Mouse (Mus musculus): Measurements from ENCODE around the gene Hist1h3g. TPM values are rescaled to one million over a fixed set of nuclear protein-coding genes. Genes with fewer than 3 reads are reported as not detected.
"Not testable (repeated sequence)": the region's sequence is repeated elsewhere in the genome, so short reads cannot be mapped to it uniquely, and the experiment has no call there.

Gene Hist1h3g
- polyA plus RNA-seq, 1 experiment: 30.9 TPM

DNA sequence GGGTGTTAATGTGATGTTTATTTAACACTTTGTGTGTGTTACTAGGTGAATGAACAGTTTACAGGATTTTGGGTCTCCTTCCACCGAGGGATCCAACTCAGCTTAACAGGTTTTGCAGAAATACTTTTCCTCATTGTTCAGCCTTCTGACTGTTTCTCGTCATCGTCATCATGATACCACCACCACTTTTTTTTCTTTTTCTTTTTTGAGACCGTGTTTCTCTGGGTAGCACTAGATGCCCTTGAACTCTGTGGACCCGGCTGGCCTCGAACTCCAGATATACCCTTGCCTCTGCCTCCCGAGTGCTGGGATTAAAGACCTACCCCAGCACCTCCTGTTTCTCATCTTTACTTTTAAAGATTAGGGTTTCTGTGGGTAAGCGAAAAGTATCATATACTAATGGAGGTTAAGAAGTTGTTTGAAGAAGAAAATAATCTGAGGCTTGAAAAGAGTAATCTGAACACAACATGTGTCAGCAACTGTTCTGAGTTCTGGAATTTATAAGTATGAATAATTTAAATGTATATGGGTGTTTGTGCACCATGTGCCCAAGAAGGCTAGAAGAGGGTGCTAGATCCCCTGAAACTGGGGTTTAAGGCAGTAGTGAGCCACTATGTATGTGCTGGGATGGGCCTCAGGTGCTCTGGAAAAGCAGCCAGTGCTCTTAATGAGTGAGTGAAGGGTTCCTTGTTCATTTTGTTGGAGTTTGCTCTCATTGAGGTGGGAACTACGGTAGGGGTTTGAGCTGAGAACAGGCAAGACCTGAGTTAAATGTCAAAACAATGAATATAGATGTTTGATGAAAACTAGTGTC is 2.8 kb upstream of the Hist1h3g start:
- DNase-seq (ENCODE audit: low read depth, low spot score): no peak
- 13% methylated on average over 9 of the region's 9 CpGs for WGBS

DNA sequence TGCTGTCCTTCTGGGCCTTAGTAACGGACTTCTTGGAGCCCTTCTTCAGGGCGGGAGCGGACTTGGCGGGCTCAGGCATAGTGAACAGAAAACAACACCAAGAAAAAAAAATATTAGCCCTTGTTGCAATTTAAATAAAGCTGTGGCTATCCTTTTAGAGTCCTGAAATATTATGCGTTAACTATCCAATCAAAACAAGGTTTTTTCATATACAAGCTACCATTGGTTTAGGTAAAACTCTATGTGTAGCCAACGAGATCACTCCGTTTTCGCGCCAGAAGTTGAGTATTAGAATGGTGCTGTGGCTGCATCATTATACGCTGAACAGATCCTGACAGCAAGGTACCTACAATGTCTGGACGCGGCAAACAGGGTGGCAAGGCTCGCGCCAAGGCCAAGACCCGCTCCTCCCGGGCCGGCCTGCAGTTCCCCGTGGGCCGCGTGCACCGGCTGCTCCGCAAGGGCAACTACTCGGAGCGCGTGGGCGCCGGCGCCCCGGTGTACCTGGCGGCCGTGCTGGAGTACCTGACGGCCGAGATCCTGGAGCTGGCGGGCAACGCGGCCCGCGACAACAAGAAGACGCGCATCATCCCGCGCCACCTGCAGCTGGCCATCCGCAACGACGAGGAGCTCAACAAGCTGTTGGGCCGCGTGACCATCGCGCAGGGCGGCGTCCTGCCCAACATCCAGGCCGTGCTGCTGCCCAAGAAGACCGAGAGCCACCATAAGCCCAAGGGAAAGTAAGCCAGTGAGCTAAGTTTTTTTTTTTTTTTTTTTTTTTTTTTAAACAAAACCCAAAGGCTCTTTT is 1.5 kb upstream of the Hist1h3g start, which contains the start of gene Hist1h2af:
Gene Hist1h2af (plus strand): TSS at position 347 of the 808 bp plus-strand sequence.
- DNase-seq (ENCODE audit: low read depth, low spot score): not testable (repeated sequence)
- under 1% methylated on average over 28 of the region's 53 CpGs for WGBS

DNA sequence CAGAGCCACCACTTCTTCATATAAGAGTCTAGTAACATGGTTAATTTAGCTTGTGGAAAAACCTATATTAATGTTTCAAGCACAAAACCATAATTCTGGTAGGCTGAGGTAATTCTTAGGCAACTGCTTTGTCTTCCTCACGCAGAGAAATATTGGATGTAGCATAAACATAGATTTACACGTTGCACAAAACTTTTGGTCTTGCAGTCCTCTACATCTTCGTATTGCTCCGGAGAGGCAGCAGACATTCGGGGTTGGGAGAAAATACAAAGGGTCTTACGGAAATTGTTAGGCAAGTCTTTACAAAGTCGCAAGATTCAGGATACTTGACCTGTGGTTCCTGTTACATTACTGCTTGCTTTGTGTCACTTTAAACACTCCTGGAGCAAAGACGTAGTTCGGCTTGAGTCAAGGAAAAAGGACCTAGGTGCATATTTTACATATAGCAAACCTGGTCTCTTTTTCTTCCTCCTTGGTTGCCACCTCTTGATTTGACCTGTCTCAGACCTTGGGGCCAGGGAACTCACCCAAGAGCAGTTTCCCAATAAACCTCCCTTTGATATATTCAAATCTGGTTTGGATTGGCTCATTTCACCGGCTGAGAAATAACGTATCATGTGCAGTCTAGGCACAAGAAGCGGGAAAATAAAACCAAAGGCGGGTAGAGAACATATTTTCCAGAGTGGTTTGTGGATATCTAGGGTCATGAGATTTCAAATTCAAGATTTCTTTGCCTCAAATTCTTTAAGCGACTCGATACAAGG is 672 bp upstream of the Hist1h3g start:
- no peak for DNase-seq (ENCODE audit: low read depth, low spot score)
- WGBS: 1% methylated on average over 15 of the region's 15 CpGs

DNA sequence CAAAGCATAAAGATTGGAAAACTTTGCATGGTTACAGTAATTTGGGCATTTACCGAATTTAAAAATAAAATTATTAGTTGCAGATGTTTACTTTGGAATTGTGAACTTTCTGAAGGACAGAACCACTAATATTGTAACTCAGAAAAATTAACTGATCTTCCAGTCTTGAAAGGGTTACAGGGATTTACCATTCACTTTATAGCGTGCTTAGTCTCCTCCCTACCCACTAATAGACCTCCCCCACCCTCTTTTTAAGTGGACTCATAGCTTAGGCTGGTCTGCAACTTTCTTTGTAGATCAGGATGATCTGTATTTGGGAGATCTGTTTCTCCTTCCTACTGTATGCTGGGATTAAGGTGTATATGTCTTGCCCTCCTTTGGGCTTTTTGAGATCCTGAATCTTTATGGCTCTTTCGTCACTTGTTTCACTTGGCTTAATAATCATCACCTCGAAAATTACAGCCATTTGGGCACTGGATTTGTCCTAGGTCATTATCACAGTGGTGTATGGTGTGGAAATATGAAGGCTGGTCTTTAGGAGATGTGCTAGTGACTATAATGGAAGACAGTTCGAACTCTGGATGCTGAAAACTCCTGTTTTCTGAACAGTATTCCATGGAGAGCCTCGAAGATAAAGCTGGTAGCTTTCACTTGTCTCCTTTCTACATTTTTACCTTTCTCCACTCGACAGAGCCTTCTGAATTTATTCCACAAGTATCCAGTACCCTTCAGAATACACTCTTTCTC is 1.0 kb downstream of the Hist1h3g start:
- DNase-seq (ENCODE audit: low read depth, low spot score): no peak
- WGBS: 15% methylated on average over 7 of the region's 7 CpGs

DNA sequence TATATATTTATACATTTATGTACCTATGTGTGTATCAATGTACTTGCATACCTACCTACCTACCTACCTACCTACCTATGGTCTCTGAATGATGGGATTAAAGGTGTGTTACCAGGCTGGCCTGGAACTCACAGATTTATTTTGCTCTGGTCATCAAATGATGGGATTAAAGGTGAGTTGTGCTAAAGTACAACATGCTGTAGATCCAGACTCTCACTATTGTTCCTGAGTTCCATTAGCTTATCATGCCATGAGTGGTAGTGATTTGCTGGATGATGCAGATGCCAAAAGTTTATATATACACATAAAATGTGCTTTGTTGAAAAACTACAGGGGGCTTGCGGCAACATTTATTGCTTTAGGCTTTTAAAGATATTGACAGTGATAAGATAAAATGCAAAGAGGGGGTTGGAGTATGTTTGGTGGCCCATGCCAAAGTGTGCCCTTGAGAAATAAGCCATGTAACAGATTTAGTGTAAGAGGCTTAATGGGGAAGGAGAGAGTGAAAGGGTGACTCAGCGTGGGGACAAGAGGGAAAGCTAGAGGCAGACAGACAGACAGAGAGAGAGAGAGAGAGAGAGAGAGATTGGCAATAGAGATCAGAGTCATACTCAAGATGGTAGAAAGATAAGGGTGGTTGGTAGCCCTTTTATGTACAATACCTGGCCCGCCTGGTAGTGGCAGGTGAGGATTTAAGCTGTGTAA is 1.9 kb downstream of the Hist1h3g start:
- WGBS: 56% methylated on average over 3 of the region's 3 CpGs
- no peak for DNase-seq (ENCODE audit: low read depth, low spot score)

DNA sequence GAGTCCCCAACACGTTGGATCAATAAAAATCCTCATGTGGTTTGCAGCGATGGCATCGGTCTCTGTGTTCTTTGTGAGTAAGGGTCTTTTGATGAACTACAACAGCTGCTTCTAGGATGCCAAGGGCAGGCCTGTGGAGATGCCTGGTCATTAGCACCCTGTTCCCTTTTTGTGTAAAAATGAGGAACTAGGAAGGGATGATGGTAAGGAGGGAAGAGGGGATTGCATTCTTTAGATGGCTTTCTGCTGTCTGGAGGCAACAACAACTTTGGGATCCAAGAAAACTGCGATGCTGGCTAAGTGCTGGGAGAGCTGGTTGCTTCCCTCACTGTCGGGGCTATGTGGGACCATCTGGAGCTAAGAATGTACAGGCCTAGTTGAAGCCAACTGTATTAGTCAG is 3.0 kb downstream of the Hist1h3g start:
- WGBS: 81% methylated on average over 5 of the region's 5 CpGs
- DNase-seq (ENCODE audit: low read depth, low spot score): no peak

DNA sequence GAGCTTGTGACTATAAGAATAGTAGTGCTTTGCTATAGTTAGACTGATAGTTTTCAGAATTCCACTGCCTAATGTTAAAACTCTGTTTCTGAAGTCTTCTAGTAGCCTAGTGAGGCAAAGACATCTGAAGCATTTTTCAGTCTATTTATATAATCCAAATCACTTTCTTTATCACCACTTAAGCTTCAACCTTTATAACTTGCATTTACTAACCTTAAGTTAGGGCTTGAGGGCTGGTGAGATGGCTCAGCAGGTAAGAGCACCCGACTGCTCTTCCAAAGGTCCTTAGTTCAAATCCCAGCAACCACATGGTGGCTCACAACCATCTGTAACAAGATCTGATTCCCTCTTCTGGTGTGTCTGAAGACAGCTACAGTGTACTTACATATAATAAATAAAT is 4.6 kb downstream of the Hist1h3g start:
- 58% methylated on average over 1 of the region's 1 CpGs for WGBS

DNA sequence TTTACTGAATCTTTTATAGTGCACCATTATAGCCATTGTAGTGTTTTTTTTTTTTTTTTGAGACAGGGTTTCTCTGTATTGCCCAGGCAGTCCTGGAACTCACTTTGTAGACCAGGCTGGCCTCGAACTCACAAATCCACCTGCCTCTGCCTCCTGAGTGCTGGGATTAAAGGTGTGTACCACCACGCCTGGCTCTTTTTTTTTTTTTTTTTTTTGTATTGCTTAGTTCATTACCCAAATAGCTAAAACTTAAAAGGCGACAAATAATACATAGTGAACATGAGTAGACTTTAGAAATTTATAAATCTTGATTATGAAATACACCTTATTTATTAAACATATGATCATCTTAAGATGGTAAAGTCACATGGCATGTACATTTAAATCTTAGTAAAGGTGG is 6.3 kb downstream of the Hist1h3g start:
- DNase-seq (ENCODE audit: low read depth, low spot score): no peak
- 88% methylated on average over 3 of the region's 3 CpGs for WGBS

More for the DNA sequence above, 4.6 kb downstream of the Hist1h3g start:
- not testable (repeated sequence) for DNase-seq (ENCODE audit: low read depth, low spot score)

DNA sequence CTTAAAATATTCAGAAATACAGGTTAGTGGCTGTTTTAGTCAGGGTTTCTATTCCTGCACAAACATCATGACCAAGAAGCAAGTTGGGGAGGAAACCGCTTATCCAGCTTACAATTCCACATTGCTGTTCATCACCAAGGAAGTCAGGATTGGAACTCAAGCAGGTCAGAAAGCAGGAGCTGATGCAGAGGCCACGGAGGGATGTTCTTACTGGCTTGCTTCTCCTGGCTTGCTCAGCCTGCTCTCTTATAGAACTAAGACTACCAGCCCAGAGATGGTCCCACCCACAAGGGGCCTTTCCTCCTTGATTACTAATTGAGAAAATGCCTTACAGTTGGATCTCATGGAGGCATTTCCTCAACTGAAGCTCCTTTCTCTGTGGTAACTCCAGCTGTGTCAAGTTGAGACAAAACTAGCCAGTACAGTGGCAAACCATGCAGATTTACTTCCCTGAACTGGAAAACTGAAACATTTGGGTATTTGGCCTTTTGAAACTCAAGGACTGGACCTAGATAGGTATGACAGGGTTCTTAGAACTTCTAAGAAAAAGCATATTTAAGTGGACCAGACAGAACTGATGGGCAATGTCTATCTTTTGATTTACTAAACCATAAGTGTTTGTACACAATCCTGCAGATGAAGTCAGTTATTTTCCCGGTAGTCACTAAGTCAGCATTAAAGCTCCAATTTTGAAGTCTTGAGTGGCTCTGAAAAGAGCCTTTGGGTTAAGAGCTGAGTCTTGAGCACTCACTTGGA is 7.2 kb downstream of the Hist1h3g start:
- WGBS: 14% methylated on average over 3 of the region's 3 CpGs
- not testable (repeated sequence) for DNase-seq (ENCODE audit: low read depth, low spot score)

DNA sequence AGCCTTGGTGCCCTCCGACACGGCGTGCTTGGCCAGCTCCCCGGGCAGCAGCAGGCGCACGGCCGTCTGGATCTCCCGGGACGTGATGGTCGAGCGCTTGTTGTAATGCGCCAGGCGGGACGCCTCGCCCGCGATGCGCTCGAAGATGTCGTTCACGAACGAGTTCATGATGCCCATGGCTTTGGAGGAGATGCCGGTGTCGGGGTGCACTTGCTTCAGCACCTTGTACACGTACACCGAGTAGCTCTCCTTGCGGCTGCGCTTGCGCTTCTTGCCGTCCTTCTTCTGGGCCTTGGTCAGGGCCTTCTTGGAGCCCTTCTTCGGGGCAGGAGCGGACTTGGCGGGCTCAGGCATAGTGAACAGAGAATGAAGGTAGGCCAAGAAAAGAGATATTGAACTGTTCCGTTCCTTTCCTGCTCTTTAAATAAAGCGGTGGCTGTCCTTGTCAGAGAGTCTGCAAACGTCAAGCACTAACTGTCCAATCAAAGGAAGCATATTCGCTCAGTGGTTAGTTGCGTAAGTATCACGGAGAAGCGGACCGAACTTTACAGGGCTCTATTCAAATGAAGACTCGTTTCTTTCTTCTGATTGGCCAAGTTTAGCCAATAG is 7.9 kb downstream of the Hist1h3g start, which contains the start of gene Hist1h2bh:
Gene Hist1h2bh (minus strand): TSS at position 394 of the 609 bp plus-strand sequence.
- not testable (repeated sequence) for DNase-seq (ENCODE audit: low read depth, low spot score)
- WGBS: under 1% methylated on average over 39 of the region's 42 CpGs

DNA sequence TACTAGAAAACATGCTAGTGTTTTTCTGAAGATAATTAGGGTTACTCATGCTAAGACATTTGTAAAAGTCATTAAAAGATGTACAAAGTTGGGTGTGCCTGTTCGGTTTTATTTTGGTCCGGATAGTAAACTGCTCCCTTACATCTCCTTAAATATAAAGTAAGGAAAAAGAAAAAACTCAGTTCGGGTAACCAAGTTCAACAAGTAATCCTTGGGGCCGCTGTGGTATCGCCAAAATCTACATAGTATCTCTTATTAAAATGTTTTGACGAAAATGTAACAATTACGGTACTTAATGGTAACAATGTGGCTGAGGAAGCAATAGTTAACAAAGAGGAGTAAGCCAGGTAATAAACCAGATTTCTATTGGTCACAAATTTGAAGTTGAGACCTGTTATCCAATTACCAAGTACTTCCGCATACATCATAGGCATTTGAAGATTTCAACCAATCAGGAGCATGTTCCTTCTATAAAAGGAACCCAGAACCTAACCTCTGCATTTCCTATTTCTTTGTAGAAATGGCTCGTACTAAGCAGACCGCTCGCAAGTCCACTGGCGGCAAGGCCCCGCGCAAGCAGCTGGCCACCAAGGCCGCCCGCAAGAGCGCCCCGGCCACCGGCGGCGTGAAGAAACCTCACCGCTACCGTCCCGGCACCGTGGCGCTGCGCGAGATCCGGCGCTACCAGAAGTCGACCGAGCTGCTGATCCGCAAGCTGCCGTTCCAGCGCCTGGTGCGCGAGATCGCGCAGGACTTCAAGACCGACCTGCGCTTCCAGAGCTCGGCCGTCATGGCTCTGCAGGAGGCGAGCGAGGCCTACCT is 9.0 kb downstream of the Hist1h3g start, which contains the start of gene Hist1h3f:
Gene Hist1h3f (plus strand): TSS at position 88 of the 822 bp plus-strand sequence.
- WGBS: under 1% methylated on average over 33 of the region's 45 CpGs
- no peak for DNase-seq (ENCODE audit: low read depth, low spot score)

DNA sequence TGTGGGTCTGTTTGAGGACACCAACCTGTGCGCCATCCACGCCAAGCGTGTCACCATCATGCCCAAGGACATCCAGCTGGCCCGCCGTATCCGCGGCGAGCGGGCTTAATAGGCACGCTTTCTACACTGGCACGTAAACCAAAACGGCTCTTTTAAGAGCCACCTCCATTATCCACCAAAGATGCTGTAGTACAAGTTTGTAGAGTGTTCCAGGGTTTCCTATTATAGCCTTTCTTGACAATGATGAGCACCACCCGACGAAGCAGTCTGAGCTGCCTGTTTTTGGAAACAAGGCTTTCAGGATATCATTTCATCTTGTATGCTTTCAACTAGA is 9.5 kb downstream of the Hist1h3g start:
- not testable (repeated sequence) for DNase-seq (ENCODE audit: low read depth, low spot score)
- WGBS: under 1% methylated on average over 13 of the region's 14 CpGs

DNA sequence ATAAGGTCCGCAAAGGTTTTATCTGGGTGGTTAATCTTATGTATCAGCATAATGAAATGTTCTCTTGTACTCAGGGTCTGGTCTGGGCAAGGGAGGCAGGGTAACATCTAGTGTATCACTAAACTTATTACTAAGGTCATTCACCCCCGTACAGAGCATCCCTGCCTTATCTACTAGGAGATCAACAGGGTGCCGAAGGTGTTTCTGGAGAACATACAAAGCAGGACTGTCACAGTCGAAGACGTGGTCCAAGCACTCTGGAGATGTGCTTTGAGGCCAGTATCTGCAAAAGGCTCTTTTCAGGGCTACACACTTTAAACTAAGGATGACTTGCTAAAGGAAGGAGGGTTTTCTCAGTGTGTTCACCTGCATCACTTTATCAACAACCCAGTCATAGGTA is 11.5 kb downstream of the Hist1h3g start:
- 79% methylated on average over 5 of the region's 5 CpGs for WGBS
- no peak for DNase-seq (ENCODE audit: low read depth, low spot score)

DNA sequence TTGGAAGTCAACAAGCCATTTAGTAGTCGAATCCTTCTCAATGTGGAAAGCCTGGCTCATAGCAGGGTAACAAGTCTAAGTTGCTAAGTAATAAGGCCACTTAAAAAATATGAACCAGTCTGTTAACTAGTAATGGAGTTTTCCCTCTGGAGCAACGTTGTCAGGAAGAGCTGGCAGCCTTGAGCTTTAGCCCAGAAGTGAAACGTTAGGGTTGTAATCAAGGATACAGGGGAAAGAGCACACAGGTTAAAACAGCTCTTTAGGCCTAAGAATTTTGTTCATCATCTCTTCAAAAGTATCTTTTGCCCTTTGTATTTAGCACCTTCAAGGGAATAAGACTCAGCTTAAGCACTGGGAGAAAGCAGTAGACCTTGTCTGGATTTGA is 15.5 kb downstream of the Hist1h3g start:
- WGBS: 3% methylated on average over 3 of the region's 3 CpGs
- no peak for DNase-seq (ENCODE audit: low read depth, low spot score)

DNA sequence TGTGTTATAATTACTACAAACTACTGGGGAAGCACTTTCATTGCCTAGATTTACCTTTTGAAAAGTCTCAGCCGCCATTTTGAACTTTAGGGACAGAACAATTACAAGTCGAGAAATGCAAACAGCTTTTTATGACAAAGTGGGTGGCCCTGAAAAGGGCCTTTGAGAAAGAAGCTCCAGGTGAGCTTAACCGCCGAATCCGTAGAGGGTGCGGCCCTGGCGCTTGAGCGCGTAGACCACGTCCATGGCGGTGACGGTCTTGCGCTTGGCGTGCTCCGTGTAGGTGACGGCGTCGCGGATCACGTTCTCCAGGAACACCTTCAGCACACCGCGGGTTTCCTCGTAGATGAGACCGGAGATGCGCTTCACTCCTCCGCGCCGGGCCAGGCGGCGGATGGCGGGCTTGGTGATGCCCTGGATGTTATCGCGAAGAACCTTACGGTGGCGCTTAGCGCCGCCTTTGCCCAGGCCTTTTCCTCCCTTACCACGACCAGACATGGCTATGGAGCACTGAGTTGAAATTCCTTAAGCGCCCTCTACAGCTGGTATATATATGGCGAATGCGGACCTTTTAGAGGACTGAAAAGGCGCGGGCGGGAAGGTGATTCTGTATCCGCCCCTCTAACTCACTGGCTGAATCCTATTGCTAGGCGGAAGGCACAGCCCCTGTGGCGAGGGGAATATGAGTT is 16.1 kb downstream of the Hist1h3g start, which contains the start of gene Hist1h4f:
Gene Hist1h4f (minus strand): TSS at position 503 of the 689 bp plus-strand sequence.
- WGBS: under 1% methylated on average over 47 of the region's 47 CpGs
- DNase-seq (ENCODE audit: low read depth, low spot score): not testable (repeated sequence)

Measured in large intestine, adult 2 months (tissue).